Mouse (Mus musculus): ENCODE measurements around the gene Obox2. TPM values are rescaled to one million over a fixed set of nuclear protein-coding genes. Genes with fewer than 3 reads are reported as not detected.
"Not testable (repeated sequence)": the region's sequence is repeated elsewhere in the genome, so short reads cannot be mapped to it uniquely, and the experiment has no call there.

Gene Obox2
- polyA plus RNA-seq (2016; fragmentation: Nextera tagmentation; extraction: Ambion mirVana), result not detected in 2 replicates

- not testable (repeated sequence) for H3K4me3 ChIP-seq; ATAC-seq (ENCODE audit: insufficient number of reproducible peaks, insufficient read depth, low FRiP score, low TSS enrichment); H3K27ac ChIP-seq; H3K27me3 ChIP-seq; H3K9me3 ChIP-seq; H3K9ac ChIP-seq; H3K4me1 ChIP-seq; H3K4me2 ChIP-seq (replicated peaks); H3K36me3 ChIP-seq
- no CpG with 5 or more reads among the region's 2 CpGs for WGBS
These were observed at the start of gene Obox2, which contains the start of gene Obox1 for GRCm38 (mm10) chr7:15388421-15388998. TSS of gene Obox2 (plus strand) at chr7:15388721. TSS of gene Obox1 (plus strand) at chr7:15388948.

DNA sequence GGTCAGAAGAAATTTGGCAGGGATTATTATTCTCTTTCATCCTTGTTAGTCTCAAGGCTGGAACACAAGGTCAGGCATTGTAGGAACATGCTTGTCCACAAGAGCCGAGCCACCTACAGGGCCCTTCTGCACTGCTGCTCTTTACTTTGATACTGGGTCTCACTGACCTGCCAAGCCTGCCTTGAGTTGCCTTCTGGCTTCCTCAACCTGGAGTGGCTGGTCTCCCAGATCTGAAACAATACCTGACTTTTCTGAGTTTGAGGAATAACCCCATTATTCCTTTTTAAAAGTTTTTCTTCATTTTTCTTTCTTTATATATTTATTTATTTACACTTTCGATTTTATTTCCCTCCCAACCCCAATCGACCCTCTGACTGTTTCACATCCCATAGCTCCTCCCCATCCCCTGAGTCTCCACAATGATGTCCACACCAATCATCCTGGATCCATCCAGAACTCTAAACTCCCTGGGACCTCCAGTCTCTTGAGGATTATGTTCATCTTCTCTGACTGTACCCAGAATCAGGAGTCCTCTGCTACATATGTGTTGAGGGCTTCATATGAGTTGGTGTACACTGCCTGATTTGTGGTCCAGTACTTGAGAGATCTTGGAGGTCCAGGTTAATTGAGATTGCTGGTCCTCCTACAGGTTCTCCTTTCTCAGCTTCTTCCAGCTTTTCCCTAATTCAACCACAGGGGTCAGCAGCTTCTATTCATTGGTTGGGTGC, 10.8 kb downstream of the Obox2 start:
- not testable (repeated sequence) for H3K4me2 ChIP-seq (replicated peaks); H3K4me1 ChIP-seq; H3K27me3 ChIP-seq; H3K9ac ChIP-seq; H3K27ac ChIP-seq; H3K36me3 ChIP-seq; ATAC-seq (ENCODE audit: insufficient number of reproducible peaks, insufficient read depth, low FRiP score, low TSS enrichment); H3K4me3 ChIP-seq
- H3K9me3 ChIP-seq, result peaks cover 17% of the 10 kb centered on the region
- 69% methylated on average over 3 of the region's 3 CpGs for WGBS

GRCm38 (mm10) chr7:15406816-15407215, 18.3 kb downstream of the Obox2 start:
- not testable (repeated sequence) for H3K27me3 ChIP-seq; H3K36me3 ChIP-seq; H3K4me2 ChIP-seq (replicated peaks); H3K9me3 ChIP-seq; ATAC-seq (ENCODE audit: insufficient number of reproducible peaks, insufficient read depth, low FRiP score, low TSS enrichment); H3K27ac ChIP-seq; H3K9ac ChIP-seq; H3K4me3 ChIP-seq; H3K4me1 ChIP-seq
- WGBS, result 89% methylated on average over 10 of the region's 10 CpGs

- not testable (repeated sequence) for H3K4me2 ChIP-seq (replicated peaks); ATAC-seq (ENCODE audit: insufficient number of reproducible peaks, insufficient read depth, low FRiP score, low TSS enrichment); H3K36me3 ChIP-seq; H3K4me3 ChIP-seq; H3K9ac ChIP-seq; H3K4me1 ChIP-seq; H3K27me3 ChIP-seq; H3K27ac ChIP-seq
- H3K9me3 ChIP-seq, result peaks cover 14% of the 10 kb centered on the region
- 87% methylated on average over 9 of the region's 9 CpGs for WGBS
These were observed 29.5 kb downstream of the Obox2 start for GRCm38 (mm10) chr7:15418046-15418445.

- not testable (repeated sequence) for ATAC-seq (ENCODE audit: insufficient number of reproducible peaks, insufficient read depth, low FRiP score, low TSS enrichment); H3K36me3 ChIP-seq
- WGBS, result 84% methylated on average over 4 of the region's 4 CpGs
These were observed 37.0 kb downstream of the Obox2 start for GRCm38 (mm10) chr7:15425537-15425936.

More at GRCm38 (mm10) chr7:15425537-15425936, 37.0 kb downstream of the Obox2 start:
- not testable (repeated sequence) for H3K9me3 ChIP-seq; H3K4me2 ChIP-seq (replicated peaks); H3K4me3 ChIP-seq; H3K27me3 ChIP-seq; H3K4me1 ChIP-seq; H3K9ac ChIP-seq; H3K27ac ChIP-seq

Other genes starting within 250 kb of the Obox2 start
- gene Obox1, start 227 bp downstream of the Obox2 start, polyA plus RNA-seq (2016; fragmentation: Nextera tagmentation; extraction: Ambion mirVana), result not detected in 2 replicates